Mouse (Mus musculus): ENCODE measurements at regions not wholly inside any gene's neighbourhood (a gene's known extent, or its start where the extent isn't known, plus 50 kb on each side); places are given as distances from the start of the nearest gene placed in this dataset.

DNA sequence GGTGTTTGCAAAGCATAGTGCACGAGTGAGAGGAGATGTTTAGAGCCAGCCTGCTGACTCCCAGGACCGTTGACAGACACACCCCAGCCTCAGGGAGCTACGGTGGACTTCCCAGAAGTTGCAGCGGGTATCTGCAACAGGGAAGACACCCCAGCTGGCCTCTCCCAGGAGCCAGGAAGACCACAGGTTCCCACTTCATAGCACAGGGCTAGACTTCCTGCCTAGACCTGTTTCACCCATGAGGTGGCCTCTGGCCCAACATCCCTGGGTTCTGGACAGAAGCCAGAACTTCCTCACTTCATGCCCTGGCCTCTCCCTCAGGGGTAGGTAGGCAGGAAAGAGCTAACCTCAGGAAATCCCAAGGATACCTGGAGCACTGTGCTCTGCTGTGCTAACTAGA lies 66.7 kb upstream of the Hand1 start:
- no peak for DNase-seq

DNA sequence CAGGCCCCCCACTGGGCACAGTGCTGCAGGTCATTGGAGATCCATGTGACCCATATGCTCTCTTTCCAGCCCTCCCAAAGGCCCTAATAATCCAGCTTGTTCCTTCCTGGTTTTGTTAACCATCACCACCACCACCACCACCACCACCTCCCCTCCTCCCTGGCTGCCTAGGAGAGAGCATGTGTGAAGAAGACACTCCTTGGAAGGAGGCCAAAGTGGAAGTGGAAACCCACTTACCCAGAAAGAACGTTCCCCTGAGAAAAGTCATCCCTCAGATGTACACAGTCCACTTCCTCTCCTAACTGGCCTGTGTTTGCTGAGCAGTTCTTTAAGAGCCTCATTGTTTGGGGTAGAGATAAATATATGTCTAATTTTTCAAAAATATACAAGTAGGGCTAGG lies 62.9 kb upstream of the Hand1 start:
- peak in 1 of 2 experiments; percentile 21 for DNase-seq

DNA sequence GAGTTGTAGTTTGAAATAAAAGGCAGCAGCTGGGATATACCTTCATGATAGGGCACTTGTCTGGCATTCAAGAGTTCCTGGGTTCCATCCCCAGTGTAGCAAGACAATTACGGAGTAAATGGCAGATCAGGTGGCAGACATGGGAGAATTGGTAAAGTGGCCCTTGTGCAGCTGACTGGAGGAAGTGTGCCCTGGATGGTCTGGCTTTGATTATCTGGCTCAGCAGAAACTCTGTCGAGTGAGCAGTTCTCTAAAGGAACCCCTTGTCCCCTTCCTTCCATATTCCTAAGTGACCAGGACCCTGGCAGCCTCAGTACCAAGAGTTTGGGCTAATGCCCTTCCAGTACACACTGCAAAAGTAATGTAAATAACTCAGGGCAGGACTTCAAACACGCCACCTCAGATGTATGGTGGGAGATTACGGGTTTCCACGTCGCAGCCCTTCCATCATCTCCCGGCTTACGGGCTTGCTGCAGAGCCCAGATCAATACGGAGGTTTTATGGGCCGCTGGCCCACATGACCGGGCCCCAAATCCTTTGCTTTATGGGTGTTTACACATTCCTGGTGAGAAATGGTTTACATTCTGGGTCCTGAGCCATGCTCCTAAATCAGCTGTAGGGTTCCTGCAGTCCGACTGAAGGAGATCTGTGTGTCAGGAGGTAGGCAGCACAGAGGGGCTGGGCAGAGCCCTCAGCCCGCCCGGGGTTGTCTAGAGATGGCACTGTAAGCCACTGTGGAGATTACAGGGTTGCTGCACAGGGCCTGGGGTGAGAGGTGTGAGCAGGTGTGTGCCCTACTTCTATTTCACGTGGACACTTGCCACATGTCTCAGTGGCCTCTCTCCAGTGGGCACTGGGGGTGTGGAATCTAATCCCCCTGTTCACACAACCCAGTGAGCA lies 50.4 kb upstream of the Hand1 start:
- no peak for DNase-seq
